Mouse (Mus musculus) heart, postnatal 0 days (tissue): ENCODE data around the gene Syt2.

Experiments
- CTCF ChIP-seq: IDR thresholded peaks from 2 replicates; pipeline ENCODE4 v1.5.1; 2016; ENCODE audit warnings: antibody characterized with exemption, control low read depth, low read depth
- EP300 ChIP-seq: IDR thresholded peaks from 2 replicates; pipeline ENCODE4 v1.6.1; 2016; ENCODE audit warnings: antibody characterized with exemption, low read depth

DNA sequence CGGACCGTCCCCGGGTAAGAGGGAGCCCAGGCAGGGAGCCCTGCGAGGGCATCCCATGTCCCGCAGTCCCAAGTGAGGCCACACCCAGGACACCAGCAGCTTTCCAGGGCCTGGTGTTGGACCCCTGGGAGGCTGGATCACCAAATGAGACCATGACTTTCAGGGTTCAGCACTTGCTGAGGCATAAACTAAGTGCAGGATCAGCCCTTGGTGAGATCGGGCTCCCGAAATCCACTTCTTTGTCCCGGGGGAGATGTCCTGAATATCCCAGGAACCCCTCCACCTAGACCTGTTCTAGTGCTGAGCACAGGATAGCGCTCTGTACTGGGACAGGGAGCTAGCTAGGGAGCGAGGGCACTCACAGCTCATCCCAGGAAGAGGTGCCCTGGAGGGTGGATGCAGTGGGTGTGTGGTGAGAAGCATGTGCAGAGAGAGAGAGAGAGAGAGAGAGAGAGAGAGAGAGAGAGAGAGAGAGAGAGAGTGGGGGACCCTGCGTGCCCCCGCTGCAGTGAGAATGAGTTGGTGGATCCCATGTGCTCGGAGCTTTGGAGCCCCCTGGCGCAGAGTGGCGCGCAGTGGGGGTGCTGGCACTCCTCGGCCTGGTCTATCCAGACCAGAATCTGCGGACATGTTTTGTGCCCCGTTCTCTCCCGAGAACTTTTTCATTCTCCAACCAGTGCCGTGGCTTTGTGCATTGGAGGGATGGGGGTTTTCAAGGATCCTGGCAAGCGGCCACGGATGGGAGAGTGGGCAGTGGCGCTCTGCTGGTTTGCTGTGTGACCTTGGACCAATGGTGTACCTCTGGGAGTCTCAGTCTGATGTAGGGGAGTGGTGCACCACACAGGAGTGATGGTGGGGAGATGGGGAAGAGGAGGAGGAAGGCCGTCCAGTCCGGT, 63.2 kb downstream of the Syt2 start:
- TF ChIP-seq EP300 (no peak), CTCF (no peak)
